Mouse (Mus musculus): ENCODE data around the gene Cluh. TPM values are rescaled to one million over a fixed set of nuclear protein-coding genes. Genes with fewer than 3 reads are reported as not detected.
A peak's percentile ranks its signal among the peaks of the same experiment; 100 is the strongest.

Cluh gene
- total RNA-seq, 2 experiments from 2014 or later = 4.1 to 7.3 TPM

- no peak for ATAC-seq (replicated peaks; ENCODE audit: low FRiP score, poor library complexity, severe bottlenecking)
Measured at GRCm38 (mm10) chr11:74638791-74639411, 10.4 kb upstream of the Cluh start.

- ATAC-seq (replicated peaks; ENCODE audit: low FRiP score, poor library complexity, severe bottlenecking) = no peak
Measured at GRCm38 (mm10) chr11:74639628-74640027, 9.7 kb upstream of the Cluh start.

GRCm38 (mm10) chr11:74647966-74648365 is 1.3 kb upstream of the Cluh start:
- ATAC-seq (replicated peaks; ENCODE audit: low FRiP score, poor library complexity, severe bottlenecking) = no peak

- ATAC-seq (replicated peaks; ENCODE audit: low FRiP score, poor library complexity, severe bottlenecking) = no peak
Measured at GRCm38 (mm10) chr11:74648676-74649075, 619 bp upstream of the Cluh start.

GRCm38 (mm10) chr11:74649647-74650551 is 604 bp downstream of the Cluh start:
- ATAC-seq (replicated peaks; ENCODE audit: low FRiP score, poor library complexity, severe bottlenecking) = no peak

- ATAC-seq (replicated peaks; ENCODE audit: low FRiP score, poor library complexity, severe bottlenecking) = no peak
Measured at GRCm38 (mm10) chr11:74650576-74651100, 1.3 kb downstream of the Cluh start.

GRCm38 (mm10) chr11:74652791-74653191 is 3.5 kb downstream of the Cluh start:
- ATAC-seq (replicated peaks; ENCODE audit: low FRiP score, poor library complexity, severe bottlenecking) = no peak

- ATAC-seq (replicated peaks; ENCODE audit: low FRiP score, poor library complexity, severe bottlenecking) = no peak
Measured at GRCm38 (mm10) chr11:74653385-74653784, 4.1 kb downstream of the Cluh start.

- no peak for ATAC-seq (replicated peaks; ENCODE audit: low FRiP score, poor library complexity, severe bottlenecking)
Measured at GRCm38 (mm10) chr11:74655941-74656340, 6.6 kb downstream of the Cluh start.

GRCm38 (mm10) chr11:74660336-74660735 is 11.0 kb downstream of the Cluh start:
- ATAC-seq (replicated peaks; ENCODE audit: low FRiP score, poor library complexity, severe bottlenecking) = 0 out of 2 replicates have a peak, but pooled peaks have one; percentile 19

- no peak for ATAC-seq (replicated peaks; ENCODE audit: low FRiP score, poor library complexity, severe bottlenecking)
Measured at GRCm38 (mm10) chr11:74661641-74662040, 12.3 kb downstream of the Cluh start.

- ATAC-seq (replicated peaks; ENCODE audit: low FRiP score, poor library complexity, severe bottlenecking) = no peak
Measured at GRCm38 (mm10) chr11:74662221-74662620, 12.9 kb downstream of the Cluh start.

- no peak for ATAC-seq (replicated peaks; ENCODE audit: low FRiP score, poor library complexity, severe bottlenecking)
Measured at GRCm38 (mm10) chr11:74664279-74664678, 15.0 kb downstream of the Cluh start.

- no peak for ATAC-seq (replicated peaks; ENCODE audit: low FRiP score, poor library complexity, severe bottlenecking)
Measured at GRCm38 (mm10) chr11:74664906-74665305, 15.6 kb downstream of the Cluh start.

GRCm38 (mm10) chr11:74665631-74666283 is 16.5 kb downstream of the Cluh start:
- no peak for ATAC-seq (replicated peaks; ENCODE audit: low FRiP score, poor library complexity, severe bottlenecking)

GRCm38 (mm10) chr11:74666284-74666652 is 17.0 kb downstream of the Cluh start:
- ATAC-seq (replicated peaks; ENCODE audit: low FRiP score, poor library complexity, severe bottlenecking) = no peak

GRCm38 (mm10) chr11:74666776-74667581 is 17.7 kb downstream of the Cluh start:
- no peak for ATAC-seq (replicated peaks; ENCODE audit: low FRiP score, poor library complexity, severe bottlenecking)

- ATAC-seq (replicated peaks; ENCODE audit: low FRiP score, poor library complexity, severe bottlenecking) = no peak
Measured at GRCm38 (mm10) chr11:74667582-74668010, 18.3 kb downstream of the Cluh start.

GRCm38 (mm10) chr11:74668466-74668865 is 19.2 kb downstream of the Cluh start:
- ATAC-seq (replicated peaks; ENCODE audit: low FRiP score, poor library complexity, severe bottlenecking) = no peak

GRCm38 (mm10) chr11:74668971-74669370 is 19.7 kb downstream of the Cluh start:
- ATAC-seq (replicated peaks; ENCODE audit: low FRiP score, poor library complexity, severe bottlenecking) = no peak

Measured in erythroblast, adult 5-6 weeks (primary cell).